Mouse (Mus musculus): Measurements from ENCODE around the gene Zfp800.

Gene Zfp800

DNA sequence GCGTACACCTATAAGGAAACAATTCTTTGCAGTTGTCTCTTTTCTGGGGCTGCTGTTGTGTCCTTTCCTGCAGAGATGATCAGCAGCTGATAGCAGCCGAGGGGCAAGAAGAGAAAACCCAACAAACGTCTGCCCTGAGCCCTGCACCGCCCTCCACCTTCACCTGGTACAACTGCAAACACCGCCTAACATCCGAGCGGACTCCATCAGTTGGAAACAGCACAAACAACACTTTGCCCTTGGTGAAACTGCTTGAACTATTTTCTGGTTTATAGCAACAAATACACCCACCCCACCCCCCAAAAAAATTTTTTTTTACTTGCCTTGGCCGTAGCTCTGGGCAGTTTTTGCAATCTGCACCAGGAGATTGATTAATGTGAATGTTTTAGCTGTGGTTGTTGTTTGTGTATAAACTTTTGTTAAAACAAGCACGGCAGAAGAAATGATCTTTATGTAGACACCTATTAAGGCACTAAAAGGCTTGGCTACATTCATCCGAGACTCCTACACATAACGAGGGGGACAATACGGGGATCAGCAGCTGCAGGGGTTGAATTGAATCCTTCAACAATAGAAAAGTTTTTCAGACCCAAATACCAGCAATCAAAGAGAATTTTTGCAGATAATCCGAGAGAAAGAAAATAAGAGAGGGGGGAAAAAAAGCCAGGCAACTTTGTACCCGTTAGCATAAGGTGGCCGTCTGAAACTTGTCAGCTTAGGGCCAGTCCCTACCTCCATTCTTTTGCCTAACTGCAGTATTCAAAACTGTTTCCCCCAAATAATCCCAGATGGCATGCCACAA is 1.6 kb downstream of the Zfp800 start:
- DNase-seq (ENCODE audit: low spot score in 2 of 2) = no peak

DNA sequence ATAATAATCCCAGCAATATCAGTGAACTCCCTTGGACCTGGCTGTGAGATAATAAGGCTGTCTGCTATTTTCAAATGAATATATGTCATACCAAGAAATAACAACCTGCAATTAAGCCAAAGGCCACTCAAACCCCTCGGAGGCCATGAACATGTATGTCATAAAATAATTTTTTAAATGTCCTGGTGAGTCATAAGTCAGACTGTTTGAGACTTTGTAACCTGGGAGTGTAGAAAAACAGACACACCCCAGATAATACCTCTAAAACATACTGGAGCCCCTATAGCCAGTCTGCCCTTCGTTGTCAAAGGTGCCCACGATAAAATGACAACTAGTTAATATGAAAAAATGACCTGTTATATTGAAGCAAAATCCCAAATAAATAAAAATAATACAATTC is 8.8 kb downstream of the Zfp800 start:
- DNase-seq (ENCODE audit: low spot score in 2 of 2) = no peak

DNA sequence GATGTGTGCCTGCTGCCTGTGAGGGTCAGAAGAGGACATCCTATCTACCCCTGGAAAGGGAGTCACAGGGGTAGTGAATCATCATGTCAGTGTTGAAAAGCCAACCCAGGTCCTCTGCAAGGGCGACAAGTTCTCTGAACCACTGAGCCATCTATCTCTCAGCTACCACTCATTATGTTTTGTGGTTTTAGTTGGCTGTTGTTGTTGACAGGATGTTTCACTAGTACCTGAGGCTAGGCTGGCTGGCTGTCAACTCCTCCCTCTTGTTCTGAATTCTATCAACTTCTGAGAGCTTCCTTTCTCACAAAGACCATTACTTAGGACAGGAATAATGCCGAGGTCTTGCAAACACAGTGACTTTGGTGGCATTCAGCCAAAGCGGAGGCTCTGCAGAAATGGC is 12.6 kb downstream of the Zfp800 start:
- no peak for DNase-seq (ENCODE audit: low spot score in 2 of 2)

DNA sequence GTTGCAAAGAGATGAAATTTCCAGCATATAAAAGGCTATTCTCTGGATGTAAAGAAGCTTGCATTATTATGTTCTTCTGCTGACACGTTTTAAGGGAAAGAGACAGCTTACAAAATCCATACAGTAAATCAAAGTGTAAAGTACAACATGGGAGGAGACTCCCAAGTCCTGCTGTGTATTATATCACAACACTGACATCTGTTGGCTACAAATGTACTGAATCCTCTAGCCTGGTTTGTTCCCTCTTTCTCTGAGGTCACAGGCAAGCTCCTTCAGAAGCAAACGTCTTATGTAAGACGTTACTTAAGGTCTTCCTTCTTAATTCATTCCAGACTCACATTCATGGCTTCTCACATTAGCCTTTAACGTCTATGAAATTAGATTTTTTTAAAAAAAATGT is 15.8 kb downstream of the Zfp800 start:
- DNase-seq (ENCODE audit: low spot score in 2 of 2) = no peak

DNA sequence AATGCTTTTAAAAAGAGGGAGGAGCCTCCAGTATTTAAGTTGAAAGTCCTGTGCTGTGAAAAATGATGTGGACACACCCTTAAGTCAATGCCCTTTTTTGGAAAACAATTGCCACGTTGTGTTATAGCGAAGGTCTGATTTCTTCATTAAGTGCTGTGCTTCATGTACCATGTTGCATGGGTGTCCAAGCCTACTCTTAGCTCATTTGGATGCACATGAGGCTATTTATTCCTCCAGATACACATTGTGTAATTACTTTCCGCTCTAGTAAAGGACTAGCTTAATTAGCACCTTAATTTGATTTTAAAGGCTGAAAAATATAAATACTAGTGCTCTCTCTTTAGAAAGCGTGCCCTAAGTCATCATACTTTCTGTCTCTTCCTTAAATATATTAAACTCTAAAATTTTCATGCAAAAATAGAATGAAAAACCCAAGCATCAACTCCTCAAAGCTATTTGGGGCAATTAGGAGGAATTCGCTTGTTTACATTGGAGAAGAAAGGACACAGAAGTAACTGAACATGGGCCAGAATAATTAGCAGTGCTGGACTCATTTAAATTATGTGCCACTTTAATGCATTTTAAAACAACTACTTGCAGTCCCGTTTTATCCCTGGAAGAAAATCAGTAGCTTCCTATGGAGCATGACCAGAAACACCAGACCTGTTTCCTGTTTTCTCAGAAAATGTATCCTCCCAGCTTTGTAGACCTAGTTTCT is 27.7 kb downstream of the Zfp800 start:
- DNase-seq (ENCODE audit: low spot score in 2 of 2) = no peak

DNA sequence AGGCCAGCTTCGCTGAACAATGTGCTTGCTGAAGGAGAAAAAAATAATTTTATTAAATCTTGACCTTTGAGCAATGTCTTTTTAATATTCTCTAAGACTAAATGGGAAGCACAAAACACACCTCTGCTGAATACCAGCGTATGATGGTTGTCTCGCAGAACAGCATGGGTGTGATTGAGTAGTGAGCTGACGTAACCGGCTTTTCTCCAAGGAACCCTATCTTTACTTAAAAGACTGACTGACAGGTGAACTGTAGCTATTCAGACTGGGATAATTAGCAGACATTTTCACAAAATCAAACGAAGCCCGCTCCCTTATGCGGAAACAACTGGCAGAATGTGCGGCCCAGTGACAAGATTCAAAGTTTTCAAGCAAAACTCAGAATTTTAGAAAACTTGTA is 30.2 kb downstream of the Zfp800 start:
- DNase-seq (ENCODE audit: low spot score in 2 of 2) = no peak

DNA sequence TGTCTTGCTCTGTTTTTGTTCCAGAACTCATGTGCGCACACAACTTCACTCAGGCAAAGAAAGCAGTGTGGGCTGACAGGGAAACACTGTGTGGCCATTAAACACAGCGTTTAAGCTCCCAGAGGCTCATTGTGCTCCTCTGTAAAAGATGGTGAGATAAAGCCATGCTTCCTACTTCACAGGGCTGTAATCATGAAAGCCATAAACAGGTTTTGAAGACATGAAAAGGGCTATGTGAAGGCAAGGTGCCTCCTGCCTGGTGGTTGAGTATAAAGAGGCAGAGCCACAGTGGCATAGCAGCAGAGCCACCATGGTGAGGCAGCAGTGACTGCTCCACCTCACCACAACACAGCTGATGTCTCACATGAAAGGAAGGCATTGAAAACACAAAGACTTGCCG is 46.7 kb downstream of the Zfp800 start:
- DNase-seq (ENCODE audit: low spot score in 2 of 2) = no peak

DNA sequence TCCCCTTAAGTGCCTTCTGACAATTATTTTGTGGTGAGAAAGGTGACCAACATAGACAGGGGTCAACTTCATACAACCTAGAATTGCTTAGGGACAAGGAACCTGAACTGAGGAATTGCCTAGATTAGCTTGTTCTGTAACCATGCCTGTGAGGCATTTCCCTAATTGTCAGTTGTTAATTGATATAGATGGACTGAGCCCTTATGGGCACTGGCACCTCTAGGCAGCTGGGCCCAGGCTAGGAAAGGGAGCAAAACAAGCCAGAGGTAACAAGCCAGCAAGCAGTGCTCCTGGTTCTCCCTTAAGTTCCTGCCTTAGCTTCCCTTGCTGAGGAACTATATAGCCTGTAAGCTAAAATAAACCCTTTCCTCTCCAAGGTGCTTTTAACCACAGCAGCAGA is 52.1 kb downstream of the Zfp800 start:
- no peak for DNase-seq (ENCODE audit: low spot score in 2 of 2)

DNA sequence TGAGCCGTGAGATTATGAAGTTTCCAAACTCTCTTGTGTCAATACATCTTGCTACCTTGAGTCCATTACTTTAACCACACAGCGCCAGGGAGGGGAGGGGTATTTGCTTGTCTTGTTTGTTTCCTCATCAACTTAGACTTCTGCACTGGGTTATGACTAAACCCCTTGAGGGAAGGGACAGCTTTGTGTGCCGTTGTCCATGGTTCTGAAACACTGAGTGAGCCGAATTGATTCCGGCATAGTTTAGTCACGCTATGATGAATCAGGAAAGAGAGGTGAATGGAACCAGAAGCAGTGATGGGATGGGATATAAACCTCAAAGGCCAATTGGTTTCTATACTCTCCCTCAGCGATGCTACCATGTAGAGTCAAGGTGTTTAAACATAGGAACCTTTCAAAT is 52.6 kb downstream of the Zfp800 start:
- DNase-seq (ENCODE audit: low spot score in 2 of 2) = no peak

DNA sequence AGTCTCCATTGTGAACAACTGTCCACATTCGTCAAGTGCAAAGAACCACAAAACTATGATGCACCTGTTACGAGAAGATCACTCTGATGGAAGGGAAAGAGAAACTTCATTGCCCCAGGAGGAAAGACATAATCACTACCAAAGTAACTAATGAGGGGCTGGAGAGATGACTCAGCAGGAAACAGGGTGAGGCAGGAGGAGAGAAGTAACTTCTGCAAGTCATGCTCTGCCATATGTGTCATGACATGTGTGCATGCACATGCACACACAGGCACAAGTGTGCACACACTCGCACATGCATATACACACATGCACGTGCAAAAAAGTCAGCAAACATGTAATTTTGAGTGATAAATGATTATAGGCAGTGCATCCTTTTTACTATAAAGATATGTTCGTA is 54.9 kb downstream of the Zfp800 start:
- no peak for DNase-seq (ENCODE audit: low spot score in 2 of 2)

DNA sequence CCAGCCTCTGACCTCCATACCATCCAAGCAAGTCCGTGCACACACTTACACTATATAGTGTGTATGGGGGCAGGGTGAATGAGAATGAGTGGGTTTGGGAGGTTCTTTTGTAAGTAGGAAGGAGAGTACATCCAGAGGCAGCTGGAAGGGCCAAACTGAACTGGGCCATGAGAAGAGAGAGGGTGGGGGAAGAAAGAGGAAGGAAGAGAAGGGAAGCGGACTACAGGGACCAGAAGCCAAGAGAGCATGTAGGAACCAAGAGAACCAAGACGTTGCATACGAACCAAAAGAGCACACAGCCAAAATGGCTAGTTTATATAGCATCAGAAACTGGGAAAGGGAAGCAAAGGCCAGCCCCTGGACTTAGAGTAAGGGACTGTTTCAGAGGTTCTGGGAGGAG is 56.6 kb downstream of the Zfp800 start:
- DNase-seq (ENCODE audit: low spot score in 2 of 2) = no peak

DNA sequence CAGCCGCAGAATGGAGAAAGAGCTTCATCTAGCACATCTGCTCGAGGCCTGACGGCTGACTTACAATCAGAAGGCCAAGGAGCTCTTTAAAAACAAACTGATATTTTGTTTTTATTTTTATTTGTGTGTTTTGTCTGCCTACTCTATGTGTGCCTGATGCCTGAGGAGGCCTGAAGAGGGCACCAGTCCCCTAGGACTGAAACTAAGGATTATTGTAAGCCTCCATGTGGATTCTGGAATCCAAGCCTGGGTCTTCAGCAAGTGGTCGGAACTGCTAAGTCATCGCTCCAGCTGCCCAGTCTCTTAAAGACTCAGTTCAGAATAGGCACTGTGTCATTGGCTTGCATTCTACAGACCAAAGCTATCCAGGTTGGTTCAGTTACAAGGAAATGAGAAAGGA is 58.4 kb downstream of the Zfp800 start:
- no peak for DNase-seq (ENCODE audit: low spot score in 2 of 2)

DNA sequence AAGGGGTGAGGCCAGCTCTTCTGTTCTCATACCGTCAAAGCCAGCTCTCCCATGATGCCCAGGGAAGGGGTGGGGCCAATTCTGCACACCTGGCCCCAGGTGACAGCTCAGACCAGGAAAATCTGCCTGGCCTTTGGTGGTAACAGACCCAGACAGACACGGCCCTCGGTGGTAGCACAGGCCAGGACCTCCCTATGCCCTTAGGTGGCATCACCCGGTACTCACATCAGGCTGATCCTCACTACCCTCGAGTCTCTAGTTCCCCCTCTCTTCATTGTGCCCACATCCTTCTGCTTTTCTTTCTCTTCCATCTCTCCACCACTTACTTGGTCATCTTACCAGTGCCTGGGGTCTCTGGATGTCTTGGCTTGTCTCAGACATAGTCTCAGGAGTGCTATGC is 64.1 kb downstream of the Zfp800 start:
- no peak for DNase-seq (ENCODE audit: low spot score in 2 of 2)

DNA sequence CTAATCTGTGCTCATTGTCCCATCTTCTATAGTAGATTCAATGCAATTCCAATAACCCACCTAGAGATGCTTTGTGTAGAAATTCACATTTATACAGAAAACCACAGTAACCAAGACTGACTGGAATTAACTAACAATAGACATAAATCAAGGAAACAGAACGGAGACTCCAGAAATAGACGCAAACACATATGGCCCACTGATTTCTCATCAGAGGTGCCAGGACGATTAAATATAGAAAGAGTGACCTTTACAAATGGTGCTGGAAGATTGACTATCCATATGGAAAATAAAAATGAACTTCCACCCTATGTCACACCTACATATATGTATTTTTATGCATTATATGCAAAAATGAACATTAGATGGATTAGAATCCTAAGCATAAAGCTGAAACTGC is 65.3 kb downstream of the Zfp800 start:
- no peak for DNase-seq (ENCODE audit: low spot score in 2 of 2)

DNA sequence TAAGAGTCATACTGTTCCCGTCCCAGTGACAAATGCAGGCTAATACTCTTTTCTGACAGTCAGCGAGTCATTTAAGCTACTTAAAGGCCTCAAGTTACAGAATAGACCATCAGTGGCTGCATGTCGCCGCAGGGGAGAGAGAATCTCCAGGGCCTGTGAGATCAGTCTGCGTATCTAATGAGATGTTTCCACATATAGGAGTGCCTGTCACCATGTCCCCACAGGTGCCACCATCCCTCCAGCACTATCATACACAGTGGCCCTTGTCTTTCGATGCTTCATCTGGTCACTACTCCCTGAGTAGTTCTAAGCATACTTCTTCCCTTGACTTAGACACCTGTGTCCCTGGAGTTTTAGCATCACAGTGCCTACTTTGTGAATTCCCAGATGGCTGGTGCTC is 68.0 kb downstream of the Zfp800 start:
- DNase-seq (ENCODE audit: low spot score in 2 of 2) = no peak

DNA sequence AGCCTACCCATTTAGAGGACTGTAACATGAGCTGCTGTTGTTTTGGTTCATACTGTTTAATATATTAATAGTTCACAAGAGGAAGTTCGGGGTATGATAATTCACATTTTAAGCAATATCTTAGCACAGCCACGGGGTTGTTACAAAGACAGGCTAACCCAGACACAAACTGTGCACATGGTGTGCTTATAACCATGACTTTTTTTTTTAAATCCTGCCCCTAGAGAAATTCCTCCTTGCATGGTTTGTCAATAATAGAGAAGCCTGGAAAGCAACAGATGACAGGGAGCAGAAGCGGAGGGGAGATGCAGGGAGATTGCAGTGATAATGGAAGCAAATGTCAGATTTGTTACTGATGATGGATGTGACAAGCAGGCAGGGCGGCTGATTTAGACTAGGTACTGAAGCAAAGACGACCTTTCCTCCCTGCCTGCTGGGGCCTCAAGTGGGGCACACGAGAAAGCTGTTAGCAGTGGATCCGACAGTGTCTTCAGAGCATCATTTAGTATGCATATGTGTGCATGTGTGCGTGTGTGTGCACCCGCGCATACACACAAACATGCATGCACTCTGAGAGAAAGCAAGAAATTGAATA is 68.7 kb downstream of the Zfp800 start:
- no peak for DNase-seq (ENCODE audit: low spot score in 2 of 2)

DNA sequence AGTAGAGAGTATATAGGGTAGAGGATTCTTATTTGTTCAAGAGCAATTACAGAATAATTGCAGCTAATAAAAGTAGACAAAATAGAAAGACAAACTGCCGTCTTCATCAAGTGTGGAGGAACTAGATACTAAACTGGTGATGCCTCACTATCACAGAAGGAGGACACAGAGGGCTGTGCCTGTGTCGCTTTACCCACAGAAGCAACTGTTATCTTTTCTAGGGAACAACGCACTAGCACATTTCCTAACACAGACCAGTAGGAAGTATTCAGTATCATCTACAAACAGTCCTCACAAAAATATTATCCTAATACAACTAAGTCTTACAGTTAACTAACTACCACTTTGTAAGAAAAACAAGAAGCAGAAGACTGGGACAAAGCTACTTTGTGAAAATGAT is 71.1 kb downstream of the Zfp800 start:
- no peak for DNase-seq (ENCODE audit: low spot score in 2 of 2)

DNA sequence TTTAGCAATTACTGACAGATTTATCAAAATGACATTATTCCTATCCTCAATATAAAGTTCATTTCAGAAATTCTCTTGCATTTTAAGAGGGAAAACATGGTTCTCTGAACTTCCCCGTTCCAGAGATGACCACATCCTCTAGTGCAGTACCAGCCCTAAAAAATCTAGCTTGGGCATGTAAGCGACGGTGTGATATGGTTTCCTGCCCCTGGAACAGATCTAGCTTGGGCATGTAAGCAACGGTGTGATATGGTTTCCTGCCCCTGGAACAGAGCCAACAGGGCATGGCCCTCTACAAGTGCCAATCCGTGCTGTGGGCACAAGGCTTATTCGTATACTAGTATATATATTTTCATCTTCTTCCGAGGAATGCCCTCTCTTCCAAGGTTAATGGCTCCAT is 75.4 kb downstream of the Zfp800 start:
- DNase-seq (ENCODE audit: low spot score in 2 of 2) = no peak

DNA sequence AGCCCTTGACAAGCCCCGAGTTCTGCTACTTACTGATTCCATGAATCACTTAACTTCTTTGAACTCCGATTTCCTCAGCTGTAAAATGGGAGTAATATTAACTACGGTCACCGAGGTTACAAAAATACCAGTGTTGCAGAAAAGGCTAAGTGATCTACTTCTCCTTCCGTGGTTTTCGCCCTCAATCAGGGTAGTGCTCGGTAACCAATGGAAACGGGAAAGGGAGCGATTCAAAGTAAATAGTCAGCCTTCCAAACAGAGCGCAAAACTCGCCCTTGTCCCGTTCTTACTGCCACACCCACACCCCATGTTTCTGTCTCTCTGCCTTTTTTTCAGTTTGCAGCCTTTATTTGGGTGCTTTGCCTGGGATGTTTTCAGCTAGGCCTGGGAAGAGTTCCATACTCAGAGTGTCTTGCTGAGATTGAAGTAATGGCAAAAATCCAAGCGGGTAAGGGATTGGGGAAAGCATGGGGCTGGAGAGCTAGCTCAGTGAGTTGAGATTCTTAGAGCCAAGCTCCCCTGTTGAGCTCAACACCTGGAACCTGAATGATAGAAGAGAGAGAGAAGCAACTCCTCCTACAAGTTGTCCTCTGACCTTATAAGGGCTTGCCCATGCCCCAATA is 78.0 kb downstream of the Zfp800 start:
- no peak for DNase-seq (ENCODE audit: low spot score in 2 of 2)

DNA sequence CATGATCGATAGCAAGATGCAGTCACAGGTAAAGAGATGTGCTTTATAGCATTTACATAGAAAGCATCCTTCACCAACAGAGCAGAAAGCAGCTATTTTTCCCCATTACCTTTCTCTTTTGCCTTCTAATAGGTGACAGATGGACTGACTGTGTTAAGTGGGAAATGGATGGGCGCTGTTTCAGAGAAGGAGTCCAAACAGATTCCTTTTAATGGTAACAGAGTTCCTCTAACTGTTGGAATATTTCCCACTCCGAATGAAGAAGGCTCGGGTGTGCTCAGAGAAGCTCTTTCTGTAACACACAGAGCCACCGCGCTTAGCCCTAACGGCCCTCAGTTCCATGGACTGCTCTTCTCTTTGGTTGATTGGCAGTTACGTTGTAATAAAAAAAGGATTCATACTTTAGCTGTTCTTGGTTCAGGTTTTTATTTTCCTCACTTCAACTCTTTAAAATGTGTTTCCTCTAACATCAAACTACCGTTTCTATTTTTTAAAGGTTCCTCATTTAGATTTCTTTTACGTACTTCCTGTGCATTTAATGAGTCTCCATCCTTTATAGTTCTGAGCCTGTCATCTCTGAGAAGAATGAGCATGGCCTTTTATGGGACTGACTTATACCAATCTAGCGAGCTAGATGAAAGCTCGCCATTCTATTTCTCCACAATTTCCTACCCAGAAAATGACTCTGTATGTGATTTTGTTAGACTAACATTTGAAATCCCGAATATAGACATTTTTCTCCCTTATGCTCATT is 78.8 kb downstream of the Zfp800 start:
- no peak for DNase-seq (ENCODE audit: low spot score in 2 of 2)

DNA sequence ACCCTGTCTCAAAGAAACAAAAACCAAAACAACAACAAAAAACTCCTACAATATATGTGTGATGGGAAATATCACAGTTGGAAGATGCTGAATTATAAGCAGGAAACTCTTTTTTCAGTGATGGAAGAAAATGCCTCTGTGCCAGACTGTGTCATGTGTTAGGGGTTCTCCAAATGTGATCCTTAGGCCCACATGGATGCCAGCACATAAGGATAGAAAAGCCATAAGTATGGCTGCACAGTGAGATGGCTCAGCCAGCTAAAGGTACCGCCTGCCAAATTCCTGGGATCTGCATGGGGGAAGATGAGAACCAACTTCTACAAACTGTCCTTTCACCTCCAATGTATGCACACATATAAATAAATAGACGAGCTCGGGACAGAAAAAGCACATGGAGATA is 82.6 kb downstream of the Zfp800 start:
- no peak for DNase-seq (ENCODE audit: low spot score in 2 of 2)

DNA sequence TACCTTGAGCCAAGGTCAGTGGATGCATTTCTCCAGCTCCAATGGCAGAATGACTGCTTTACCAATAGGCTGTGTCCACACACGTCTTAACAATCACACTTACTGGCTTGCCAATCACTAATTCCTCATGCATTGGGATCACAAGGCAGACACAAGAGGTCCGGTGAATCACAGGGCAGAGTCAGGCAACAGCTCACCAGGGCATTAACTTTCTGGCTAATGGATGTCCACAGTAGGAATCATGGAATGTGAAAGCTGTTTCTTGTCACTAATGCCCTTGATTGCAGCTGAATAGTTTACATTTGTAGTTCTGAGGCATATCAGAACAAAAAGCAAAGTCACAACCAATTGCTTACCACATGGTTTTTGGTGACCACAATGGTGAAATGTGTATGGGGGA is 85.7 kb downstream of the Zfp800 start:
- no peak for DNase-seq (ENCODE audit: low spot score in 2 of 2)

Measured in left cerebral cortex, adult 9 months (tissue).